Mouse (Mus musculus) kidney, embryonic 16.5 days (tissue): ENCODE results near the gene Dynlt1b. TPM values are rescaled to one million over a fixed set of nuclear protein-coding genes. Genes with fewer than 3 reads are reported as not detected.
"Not testable (repeated sequence)": the region's sequence is repeated elsewhere in the genome, so short reads cannot be mapped to it uniquely, and the experiment has no call there.

Source experiments
- ATAC-seq: fragments of 200-750 bp; cut with Nextera tagmentation; 2 replicates; pipeline ENCODE4 v1.8.0; 2017; ENCODE audit warnings: moderate TSS enrichment; ENCODE audit not compliant: low FRiP score, low TSS enrichment
- H3K27ac ChIP-seq: fragments of 300-500 bp; sonication (generic); 2 replicates; pipeline ENCODE4 v1.5.1; 2014; ENCODE audit warnings: low read length
- H3K27me3 ChIP-seq: fragments of 300-500 bp; sonication (generic); 2 replicates; pipeline ENCODE4 v1.6.1; 2014; ENCODE audit warnings: low read length, control low read depth, mixed read lengths; ENCODE audit not compliant: insufficient read depth
- H3K36me3 ChIP-seq: fragments of 300-500 bp; sonication (generic); 2 replicates; pipeline ENCODE4 v1.6.1; 2014; ENCODE audit warnings: low read length, control low read depth, mixed read lengths; ENCODE audit not compliant: insufficient read depth
- H3K4me1 ChIP-seq: fragments of 300-500 bp; sonication (generic); 2 replicates; pipeline ENCODE4 v1.6.1; 2014; ENCODE audit warnings: low read length, control low read depth, mixed read lengths; ENCODE audit not compliant: insufficient read depth
- H3K4me2 ChIP-seq: fragments of 300-500 bp; sonication (generic); replicated peaks from 2 replicates; pipeline ENCODE4 v1.6.1; 2014; ENCODE audit warnings: low read depth, low read length
- H3K4me3 ChIP-seq: fragments of 300-500 bp; sonication (generic); 2 replicates; pipeline ENCODE4 v1.5.1; 2014; ENCODE audit warnings: mild to moderate bottlenecking, low read length
- H3K9ac ChIP-seq: fragments of 300-500 bp; sonication (generic); replicated peaks from 2 replicates; pipeline ENCODE4 v1.6.1; 2014; ENCODE audit warnings: low read length
- H3K9me3 ChIP-seq: fragments of 300-500 bp; sonication (generic); 2 replicates; pipeline ENCODE4 v1.6.1; 2016; ENCODE audit warnings: low read length, control low read depth
- WGBS: fragments of 180-500 bp; shearing (Covaris S2); extraction: QIAGEN DNeasy Blood & Tissue Kit; methylation state at CpG from one replicate; pipeline ENCODE4 v1.1.7; 2014; 5-methylcytosine and 5-hydroxymethylcytosine counted together
- polyA plus RNA-seq: library from polyadenylated mRNA; unstranded; fragments of >200 nt; fragmentation: Nextera tagmentation; extraction: Ambion mirVana; gene quantifications from 2 replicates; pipeline ENCODE4 v1.2.1, GENCODE M21; 2015

Dynlt1b gene
- polyA plus RNA-seq: 414 and 449 TPM in 2 replicates

DNA sequence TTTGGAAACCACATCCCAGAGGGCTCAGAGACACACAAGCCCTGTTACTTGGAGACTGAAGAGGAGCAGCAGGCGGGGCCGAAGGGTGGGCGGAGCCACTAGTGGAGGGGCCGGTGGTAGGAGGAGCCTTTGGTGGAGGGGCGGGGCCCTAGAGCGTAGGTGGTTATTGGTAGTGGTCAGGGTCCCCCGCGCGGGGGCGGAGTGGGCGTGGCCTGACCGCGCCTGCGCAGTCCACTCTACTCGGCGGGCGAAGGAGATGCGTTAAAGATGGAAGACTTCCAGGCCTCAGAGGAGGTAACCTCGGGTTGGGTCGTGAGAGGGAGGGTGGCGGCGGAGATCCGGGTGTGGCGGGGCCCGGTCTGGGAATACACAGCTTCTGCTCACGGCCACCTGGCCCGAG is at the start of gene Dynlt1b:
Dynlt1b (plus strand) TSS at position 168 of the 400 bp plus-strand sequence.
- not testable (repeated sequence) for H3K27me3 ChIP-seq, H3K9me3 ChIP-seq, H3K4me1 ChIP-seq, H3K36me3 ChIP-seq
- Histone ChIP-seq H3K9ac (peak within 1 kb of the TSS; percentile 68), H3K27ac (0 out of 2 replicates have a peak within 1 kb of the TSS, but pooled peaks have one; percentile 41), H3K4me3 (peak within 1 kb of the TSS; percentile 54), H3K4me2 (peak within 1 kb of the TSS; percentile 55)
- peak; percentile 99 for ATAC-seq
- WGBS: under 1% methylated on average over 27 of the region's 27 CpGs

DNA sequence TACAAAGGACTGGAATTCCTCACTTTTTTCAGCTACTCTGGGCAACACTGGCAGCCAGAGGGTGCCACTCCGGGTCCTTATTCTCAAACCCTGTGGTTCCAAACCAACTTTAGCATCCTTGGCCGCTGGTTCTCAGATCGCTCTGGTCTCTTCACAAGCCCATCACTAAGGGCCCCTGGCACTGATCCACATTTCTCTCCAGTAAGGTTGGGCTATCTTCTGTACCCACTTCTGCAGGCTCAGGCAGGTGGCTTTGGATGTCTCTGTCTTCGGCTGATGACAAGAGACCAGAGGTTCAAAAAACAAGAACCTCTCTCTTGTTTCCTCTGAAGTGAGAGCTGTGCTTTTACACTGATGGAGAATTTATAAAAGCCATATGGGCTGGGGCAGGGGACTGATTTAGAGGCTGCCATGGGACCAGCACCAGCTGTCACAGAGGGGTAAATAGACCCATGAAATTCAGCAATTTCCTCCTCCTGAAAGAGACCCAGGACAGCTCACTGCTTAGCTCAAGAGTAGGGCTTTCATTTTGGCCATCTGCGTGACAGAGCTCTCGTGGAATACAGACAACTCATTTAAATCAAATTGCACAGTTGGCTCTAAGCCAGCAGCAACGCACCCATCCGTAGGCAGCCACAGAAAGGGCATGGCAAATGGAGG is 49.6 kb upstream of the Dynlt1b start:
- H3K9ac ChIP-seq, H3K27ac ChIP-seq, H3K36me3 ChIP-seq, H3K9me3 ChIP-seq, H3K4me2 ChIP-seq, H3K27me3 ChIP-seq, H3K4me1 ChIP-seq, H3K4me3 ChIP-seq, ATAC-seq: not testable (repeated sequence)
- 86% methylated on average over 1 of the region's 8 CpGs for WGBS

DNA sequence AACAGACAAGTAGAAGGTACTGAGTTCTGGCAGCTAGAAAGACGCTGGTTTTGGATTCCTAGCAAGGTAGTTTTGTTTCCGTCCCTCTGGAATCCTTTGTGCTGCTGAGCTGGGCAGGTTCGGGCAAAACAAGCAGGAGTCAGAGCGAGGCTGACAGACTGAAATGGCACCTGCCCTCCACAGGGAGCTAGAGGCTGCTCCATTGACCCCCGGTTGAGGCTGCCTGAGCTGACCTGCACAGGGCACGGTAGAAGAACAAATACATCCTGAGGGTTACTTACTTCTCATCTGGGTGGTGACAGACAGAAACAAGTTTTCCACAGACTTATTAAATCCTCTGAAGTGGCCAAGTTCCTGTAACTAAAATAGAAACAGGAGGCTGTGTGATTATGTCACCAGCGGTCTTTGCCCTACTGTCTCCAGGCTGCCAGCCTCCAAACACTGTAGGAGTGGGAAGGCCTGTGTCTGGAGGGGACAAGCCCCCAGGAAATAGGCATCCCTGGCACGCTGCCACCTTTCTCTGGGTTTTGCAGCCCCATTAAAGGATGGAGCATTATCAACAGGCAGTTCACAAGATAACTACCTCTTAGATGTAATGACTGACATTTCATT is 48.7 kb upstream of the Dynlt1b start:
- ATAC-seq, H3K9ac ChIP-seq, H3K9me3 ChIP-seq, H3K4me3 ChIP-seq, H3K27me3 ChIP-seq, H3K4me2 ChIP-seq, H3K4me1 ChIP-seq, H3K27ac ChIP-seq, H3K36me3 ChIP-seq: not testable (repeated sequence)
- WGBS: no CpG with 5 or more reads among the region's 8 CpGs

DNA sequence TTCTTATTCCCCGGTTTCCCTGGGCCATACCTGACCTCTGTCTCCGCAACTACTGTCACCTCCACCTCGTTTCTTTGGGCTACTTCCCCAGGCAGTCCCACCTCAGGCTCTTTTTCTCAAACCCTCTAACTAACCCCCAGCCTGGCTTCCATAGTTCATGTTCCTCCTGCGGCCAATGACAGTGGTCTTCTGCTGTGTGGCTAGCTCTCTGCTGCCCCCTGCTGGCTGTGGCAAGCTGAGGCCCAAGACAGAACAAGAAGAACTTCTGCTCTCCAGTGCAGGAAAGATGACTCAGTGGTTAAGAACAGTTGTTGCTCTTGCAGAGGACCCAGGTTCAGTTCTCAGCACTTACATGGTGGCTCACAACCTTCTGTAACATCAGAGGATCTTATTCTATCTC is 43.0 kb upstream of the Dynlt1b start:
- not testable (repeated sequence) for H3K9ac ChIP-seq, H3K27ac ChIP-seq, H3K4me3 ChIP-seq, H3K9me3 ChIP-seq, H3K4me1 ChIP-seq, H3K27me3 ChIP-seq, H3K36me3 ChIP-seq, H3K4me2 ChIP-seq
- WGBS: no CpG with 5 or more reads among the region's 4 CpGs
- ATAC-seq: peak; percentile 69; the same call in 1 of the 2 replicates

DNA sequence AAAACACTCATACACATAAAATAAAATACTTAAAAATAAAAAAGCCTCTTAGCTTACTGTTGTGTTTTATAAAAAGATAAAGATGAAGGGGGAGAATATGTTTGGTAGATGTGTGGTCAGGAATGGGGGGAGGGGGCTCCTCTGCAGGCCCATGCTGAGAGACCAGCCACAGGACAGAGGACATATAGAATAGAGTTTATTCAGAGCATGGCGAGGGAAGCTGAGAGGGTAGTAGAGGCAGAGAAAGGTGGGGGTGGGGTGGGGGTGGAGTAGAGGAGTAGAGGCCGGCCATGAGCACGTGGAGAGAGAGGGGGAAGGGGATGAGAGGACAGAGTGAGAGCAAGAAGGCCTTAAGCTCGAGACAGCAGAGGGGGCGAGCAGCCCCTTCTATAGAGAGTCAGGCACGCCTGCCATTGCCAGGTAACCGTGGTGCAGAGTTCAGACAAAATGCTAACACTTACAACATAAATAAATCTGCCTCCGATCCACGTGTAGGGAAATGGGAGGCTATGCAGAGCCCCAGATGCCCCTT is 42.5 kb upstream of the Dynlt1b start:
- not testable (repeated sequence) for H3K27ac ChIP-seq, H3K27me3 ChIP-seq, H3K4me3 ChIP-seq, H3K4me2 ChIP-seq, H3K9me3 ChIP-seq, H3K36me3 ChIP-seq, H3K9ac ChIP-seq, H3K4me1 ChIP-seq, ATAC-seq
- no CpG with 5 or more reads among the region's 9 CpGs for WGBS

DNA sequence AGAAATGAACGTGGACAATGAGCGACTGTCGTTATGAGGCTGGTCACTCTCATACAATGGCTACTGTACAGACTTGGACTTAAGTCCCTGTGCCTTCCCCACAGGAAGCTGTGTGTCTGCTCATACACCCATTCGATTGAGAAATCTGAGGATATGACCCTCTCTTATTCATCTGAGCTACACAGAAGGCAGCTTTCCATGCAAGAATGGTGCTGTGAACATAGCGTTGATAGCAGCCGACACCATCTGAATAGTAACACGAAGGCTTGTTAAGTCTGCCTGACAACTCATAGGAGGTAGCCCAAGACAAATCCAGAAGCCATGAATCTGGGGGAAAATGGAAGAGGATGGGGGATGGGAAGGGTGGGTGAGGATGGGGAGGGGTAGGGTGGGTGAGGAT is 40.4 kb upstream of the Dynlt1b start:
- H3K27me3 ChIP-seq, H3K27ac ChIP-seq, H3K4me3 ChIP-seq, H3K9me3 ChIP-seq, H3K4me2 ChIP-seq, H3K36me3 ChIP-seq, H3K9ac ChIP-seq, ATAC-seq, H3K4me1 ChIP-seq: not testable (repeated sequence)
- 84% methylated on average over 1 of the region's 7 CpGs for WGBS

DNA sequence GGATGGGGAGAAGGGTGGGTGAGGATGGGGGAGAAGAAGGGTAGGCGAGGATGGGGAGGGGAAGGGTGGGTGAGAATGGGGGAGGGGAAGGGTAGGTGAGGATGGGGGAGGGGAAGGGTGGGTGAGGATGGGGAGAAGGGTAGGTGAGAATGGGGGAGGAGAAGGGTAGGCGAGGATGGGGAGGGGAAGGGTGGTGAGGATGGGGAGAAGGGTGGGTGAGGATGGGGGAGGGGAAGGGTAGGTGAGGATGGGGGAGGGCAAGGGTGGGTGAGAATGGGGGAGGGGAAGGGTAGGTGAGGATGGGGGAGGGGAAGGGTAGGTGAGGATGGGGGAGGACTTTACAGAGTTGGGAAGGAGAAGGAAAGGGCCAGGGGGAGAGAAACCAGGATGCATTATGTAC is 39.2 kb upstream of the Dynlt1b start:
- 73% methylated on average over 1 of the region's 2 CpGs for WGBS
- ATAC-seq, H3K9me3 ChIP-seq: not testable (repeated sequence)

DNA sequence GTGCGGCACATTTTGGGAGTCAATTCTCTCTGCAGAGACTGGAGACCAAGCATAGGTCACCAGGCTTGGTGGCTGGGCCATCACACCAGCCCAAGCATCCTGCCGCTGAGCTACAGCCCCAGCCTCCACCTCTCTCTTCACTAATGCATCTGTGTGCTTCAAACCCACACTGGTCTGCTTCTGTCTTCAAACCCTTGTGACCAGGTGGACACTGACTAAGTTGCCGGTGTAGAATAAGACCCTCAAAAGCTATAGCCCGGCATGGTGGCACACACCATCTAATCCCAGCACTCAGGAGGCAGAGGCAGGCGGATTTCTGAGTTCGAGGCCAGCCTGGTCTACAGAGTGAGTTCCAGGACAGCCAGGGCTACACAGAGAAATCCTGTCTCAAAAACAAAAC is 38.2 kb upstream of the Dynlt1b start:
- not testable (repeated sequence) for H3K9me3 ChIP-seq, H3K27me3 ChIP-seq, H3K27ac ChIP-seq, H3K4me3 ChIP-seq, ATAC-seq, H3K36me3 ChIP-seq, H3K4me2 ChIP-seq, H3K4me1 ChIP-seq, H3K9ac ChIP-seq
- 84% methylated on average over 5 of the region's 6 CpGs for WGBS

More for the DNA sequence above, 39.2 kb upstream of the Dynlt1b start:
- H3K27me3 ChIP-seq, H3K27ac ChIP-seq, H3K4me3 ChIP-seq, H3K9ac ChIP-seq, H3K36me3 ChIP-seq, H3K4me1 ChIP-seq, H3K4me2 ChIP-seq: not testable (repeated sequence)

DNA sequence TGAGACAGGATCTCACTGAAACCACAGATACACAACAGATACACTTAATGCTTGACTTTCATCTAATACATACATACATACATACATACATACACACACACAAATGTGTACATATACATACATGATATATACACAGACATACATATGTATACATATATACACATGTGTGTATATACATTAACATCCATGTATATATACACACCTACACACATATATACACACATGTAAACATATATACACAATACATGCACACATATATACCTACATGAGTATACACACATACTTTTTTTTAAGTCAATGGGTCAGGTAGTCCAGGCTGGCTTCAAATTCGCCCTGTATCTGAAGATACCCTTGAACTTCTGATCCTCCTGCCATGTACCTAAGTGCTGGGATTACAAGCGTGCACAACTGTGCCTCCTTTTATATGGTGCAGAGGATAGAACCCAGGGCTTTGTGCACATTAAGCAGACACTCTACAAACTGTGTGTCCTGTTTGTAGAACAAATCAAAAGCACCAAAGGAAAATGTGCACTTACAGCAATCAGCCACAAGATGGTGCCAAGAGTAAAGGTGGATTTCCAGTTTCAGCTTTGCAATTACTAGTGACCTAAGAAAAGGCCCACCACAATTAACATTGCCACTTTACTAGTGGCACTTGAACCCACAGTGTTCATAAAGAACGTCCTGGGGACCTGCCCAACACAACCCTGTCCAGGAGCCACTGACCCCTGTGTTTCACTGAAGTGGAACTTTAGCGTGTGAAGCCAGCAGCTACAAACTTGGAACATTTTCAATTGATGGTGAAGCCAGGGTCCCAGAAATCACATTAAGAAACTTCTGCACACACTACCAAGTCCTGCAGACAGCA is 37.2 kb upstream of the Dynlt1b start:
- H3K36me3 ChIP-seq, H3K27ac ChIP-seq, H3K9ac ChIP-seq, H3K27me3 ChIP-seq, H3K4me2 ChIP-seq, H3K9me3 ChIP-seq, H3K4me1 ChIP-seq, ATAC-seq, H3K4me3 ChIP-seq: not testable (repeated sequence)
- no CpG with 5 or more reads among the region's 4 CpGs for WGBS
